Mouse (Mus musculus) left cerebral cortex, postnatal 36 days (tissue): ENCODE data around the gene Ino80b. TPM values are rescaled to one million over a fixed set of nuclear protein-coding genes. Genes with fewer than 3 reads are reported as not detected.

Source experiments
- DNase-seq, 2 experiments: peaks; one replicate each; pipeline ENCODE4 v3.0.0; 2021 to 2022; ENCODE audit warnings: low spot score in 2 of 2, mixed read lengths in 1 of 2
- intact Hi-C: fragments of 180-260 bp; cut with DNase I; formaldehyde crosslinking; loops from one replicate; pipeline ENCODE4 v1.15.1; 2025
- total RNA-seq, 2 experiments: library from RNA; stranded (reverse); gene quantifications; 2 replicates each; pipeline ENCODE4 v1.2.3; 2021

Ino80b gene
- total RNA-seq, 2 experiments from 2014 or later, result 20.5 to 26.0 TPM

DNA sequence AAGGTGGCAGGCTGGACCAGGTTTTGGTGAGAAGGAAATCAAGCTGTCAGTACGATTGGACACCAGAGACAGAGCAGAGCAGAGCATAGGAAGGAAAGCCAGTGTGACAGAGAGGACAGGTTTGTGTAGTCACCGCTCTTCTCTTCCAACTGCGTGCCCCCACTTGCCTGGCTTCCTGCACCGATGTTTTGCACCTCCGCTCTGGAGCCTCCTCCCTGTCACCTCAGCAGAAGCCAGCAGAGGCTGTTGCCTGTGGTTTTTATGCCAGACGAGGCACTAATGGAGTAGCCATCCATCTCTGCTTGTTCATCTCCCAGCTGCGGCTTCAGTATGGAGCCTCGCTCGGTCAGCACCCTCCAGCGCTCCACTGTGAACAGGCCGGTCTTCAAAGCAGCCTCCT is 17.7 kb upstream of the Ino80b start:
- intact Hi-C loops, result no loop called here
- peak; percentile 46 to 59 for DNase-seq

DNA sequence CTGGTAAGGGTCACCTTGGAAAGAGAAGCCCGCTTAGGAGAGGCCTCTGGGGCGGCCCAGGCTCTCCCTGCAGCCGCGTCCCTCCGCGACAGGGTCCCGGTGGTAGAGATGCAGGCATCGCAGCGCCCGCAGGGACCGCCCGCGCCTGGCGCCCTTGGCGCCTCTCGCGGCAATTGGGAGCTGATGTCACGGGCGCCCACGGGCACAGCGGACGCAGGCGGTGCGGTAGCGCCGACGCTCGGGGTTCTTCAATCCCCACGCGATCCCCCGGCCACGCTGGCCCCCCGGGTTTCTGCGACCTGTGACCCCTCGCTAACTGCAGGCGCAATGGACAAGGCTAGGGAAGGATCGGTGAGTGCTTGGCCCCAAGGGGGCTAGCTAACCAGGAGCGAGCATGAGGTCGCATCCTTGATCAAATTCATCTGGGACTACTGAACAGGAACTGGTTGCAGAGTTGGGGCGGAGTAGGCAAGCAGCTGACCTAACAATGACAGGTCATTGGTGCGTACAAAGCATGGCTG is 17.0 kb upstream of the Ino80b start:
- peak; percentile 75 to 82 for DNase-seq
- intact Hi-C loops, result no loop called here

DNA sequence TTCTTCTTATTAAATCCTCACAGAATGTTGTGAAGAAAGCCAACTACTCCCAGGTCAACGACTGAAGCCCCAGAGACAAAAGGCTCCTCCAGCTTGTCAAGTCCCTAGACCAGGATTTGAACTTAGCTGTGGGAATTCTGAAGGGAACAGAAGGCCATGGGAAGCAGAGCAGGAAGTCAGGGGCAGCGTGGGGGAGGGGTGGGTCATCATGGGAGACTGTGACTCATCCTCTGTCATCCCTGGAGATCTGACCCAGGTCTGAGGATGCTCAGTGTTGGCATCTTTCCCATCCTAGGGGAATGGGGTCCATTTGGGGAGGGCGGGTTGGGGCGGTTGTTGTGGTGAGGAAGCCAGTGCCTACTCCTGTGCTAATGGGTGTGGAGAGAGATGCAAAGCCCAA is 16.4 kb upstream of the Ino80b start:
- no peak for DNase-seq
- intact Hi-C loops, result no loop called here

DNA sequence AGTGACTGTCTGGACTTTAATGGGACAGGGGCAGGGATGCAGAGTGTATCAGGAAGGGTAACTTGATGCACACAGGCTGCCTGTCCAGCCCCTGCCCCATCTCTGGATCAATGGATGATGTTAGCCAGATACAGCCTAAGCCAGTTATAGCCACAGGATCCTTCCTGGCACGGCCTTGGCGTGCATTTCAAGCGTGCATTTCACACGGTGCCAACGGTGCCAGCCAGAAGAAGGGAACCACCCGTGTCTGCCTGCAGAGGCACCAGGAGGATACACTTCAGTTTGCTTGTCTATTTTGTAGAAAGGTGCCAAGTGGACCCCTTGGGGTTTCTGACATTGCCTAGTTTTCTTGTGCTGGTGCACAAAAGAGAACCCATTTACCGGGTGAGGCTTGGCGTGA is 14.8 kb upstream of the Ino80b start:
- peak in 1 of 2 experiments; percentile 6 for DNase-seq
- intact Hi-C loops, result no loop called here

DNA sequence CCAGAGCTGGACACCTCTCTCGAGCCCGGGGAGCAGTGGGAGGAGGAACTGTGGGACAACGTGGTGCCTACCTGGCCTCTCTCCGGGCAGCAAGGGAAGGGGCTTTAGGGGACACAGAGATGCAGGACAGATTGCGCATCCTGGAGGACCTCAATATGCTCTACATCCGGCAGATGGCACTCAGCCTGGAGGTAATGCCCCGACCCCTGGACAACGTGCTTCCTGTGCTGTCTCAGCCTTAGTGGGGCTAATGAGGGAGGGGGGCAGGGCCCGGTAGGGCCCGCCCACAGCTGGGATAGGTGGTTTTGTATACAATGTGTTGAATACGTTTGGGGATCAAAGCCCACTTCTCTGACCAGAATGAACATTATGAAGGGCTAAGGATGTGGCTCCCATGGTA is 12.8 kb upstream of the Ino80b start:
- intact Hi-C loops, result no loop called here
- no peak for DNase-seq

DNA sequence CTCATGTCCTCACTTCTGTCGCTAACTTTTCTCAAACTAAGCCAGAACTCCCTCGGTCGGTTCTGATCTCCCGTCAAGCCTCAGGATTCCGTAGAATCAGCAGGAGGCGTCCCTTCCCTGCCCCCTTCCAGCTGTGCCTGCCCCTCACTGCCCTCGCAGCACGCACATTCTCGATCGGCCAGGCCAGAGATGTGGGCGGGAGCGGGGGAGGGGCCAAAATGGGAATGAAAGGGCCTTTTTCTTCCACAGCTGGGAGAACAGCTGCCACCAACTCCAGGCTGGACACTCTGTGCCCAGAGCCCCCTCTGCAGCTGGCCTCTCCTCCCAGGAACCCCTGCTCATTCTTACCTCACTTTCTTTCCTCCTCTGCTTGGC is 12.3 kb upstream of the Ino80b start:
- intact Hi-C loops, result no loop called here
- peak; percentile 65 to 67 for DNase-seq

DNA sequence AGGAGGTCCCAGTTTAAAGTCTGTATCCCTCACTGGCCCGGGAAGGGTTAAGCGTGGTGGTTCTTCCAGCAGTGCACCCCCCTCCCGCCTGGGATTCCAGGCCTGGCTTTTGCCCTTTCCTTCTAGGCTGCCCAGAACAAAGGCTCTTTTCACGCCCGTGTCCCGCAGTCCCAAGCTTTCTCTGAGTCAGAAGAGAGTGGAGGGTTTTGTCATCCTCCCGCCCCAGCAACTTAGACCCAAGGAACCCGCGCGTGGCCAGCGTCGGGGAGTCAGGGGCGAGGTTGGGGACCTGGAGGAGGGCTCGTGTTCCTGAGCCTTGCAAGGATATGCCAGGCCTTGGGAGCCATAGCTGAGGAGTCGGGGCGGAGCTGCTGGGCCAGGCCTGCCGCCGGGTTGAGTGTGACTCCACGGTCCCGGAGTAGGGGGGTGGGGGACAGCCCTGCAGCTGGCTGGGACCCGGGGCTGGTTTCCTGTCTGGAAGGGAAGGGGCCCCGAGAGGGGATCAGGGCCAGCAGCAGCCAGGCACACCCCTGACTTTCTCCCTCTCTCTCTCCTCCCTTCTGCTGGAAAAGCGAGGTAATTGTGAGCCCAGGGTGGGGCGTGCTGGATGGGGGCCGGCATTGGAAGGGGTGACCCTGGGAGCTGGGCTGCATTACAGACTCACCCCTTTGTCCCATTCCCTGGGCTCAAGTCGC is 11.8 kb upstream of the Ino80b start:
- intact Hi-C loops, result no loop called here
- peak in 1 of 2 experiments; percentile 42 for DNase-seq

DNA sequence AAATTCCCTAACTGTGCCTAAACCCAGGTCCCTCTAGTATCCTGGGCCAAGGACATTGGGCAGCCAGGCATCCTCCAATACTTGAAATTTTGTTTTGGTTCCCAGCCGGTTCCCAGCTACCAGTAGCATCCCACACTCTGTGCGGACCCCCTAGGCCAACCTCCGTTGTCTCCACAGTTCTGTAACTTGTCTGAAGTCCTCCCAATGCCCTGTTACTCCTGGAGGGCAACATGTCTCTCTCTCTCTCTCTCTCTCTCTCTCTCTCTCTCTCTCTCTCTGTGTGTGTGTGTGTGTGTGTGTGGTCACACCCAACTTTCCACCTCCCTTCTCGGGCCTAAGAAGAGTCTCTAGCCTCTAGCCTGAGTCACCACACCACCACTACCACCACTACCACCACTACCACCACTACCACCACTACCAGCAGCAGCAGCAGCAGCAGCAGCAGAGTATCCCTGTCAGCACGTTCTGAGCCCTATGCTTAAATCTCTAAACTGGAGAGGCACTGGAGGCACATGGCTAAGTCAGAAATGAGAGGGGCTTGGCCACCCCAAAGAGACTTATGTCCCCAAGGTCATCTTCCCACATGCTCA is 11.2 kb upstream of the Ino80b start:
- DNase-seq, result no peak
- intact Hi-C loops, result no loop called here

DNA sequence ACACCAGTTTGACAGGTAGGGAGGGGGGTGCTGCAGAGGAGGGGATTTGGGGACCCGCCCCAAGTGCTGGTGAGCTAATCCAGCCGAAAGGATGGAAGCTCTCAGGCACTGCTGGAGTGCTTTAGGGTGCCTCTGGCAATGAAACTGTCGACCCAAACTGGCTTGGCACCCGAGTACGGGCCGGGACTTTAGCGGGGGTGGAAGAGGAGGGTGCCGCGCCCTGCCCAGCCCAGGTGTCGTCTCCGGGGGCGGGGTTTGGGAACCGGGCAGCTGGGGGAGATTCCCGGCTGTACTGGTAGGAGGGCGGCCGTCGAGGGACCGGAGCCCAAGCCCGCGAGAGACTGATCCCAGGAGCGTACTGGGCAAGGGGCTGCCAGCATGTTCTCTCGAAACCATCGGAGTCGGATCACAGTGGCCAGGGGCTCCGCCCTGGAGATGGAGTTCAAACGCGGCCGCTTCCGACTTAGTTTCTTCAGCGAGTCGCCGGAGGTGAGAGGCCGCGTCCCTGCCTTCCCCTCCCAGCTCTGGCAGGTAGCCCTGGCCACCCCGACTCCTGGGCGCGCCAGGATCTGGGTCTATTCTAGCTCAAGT is 10.4 kb upstream of the Ino80b start:
- intact Hi-C loops, result no loop called here
- peak in 1 of 2 experiments; percentile 3 for DNase-seq

DNA sequence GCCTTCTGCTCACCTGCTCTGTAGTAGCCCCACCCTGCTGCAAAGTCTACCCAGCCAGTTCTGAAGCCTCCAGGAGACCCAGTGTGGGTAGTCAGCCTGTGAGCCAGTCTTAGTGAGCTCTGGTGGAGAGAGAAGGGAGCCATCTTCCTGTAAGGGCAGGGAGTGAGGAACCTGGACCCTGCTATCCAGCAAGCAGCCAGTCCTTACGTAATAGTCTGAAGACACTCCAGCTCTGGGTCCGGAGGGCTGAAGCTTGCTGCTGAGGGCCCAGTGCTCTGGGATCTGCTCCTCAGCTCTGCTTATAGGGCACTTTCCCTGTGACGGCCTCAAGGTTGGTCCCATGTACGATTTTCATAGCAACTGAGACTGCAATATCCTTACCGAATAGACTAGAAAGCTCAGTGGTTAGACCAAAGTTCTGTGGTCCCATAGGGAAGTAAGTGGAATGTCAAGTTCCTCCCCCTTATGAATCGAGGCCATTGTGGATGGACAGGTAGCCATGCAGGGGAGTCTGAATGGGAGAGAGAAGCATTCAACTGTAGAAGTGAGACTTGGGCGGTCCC is 9.8 kb upstream of the Ino80b start, which contains the start of gene Rtkn:
Gene Rtkn, plus strand, starts transcription at position 513 of the 563 bp plus-strand sequence.
- no peak for DNase-seq
- intact Hi-C loops, result no loop called here

DNA sequence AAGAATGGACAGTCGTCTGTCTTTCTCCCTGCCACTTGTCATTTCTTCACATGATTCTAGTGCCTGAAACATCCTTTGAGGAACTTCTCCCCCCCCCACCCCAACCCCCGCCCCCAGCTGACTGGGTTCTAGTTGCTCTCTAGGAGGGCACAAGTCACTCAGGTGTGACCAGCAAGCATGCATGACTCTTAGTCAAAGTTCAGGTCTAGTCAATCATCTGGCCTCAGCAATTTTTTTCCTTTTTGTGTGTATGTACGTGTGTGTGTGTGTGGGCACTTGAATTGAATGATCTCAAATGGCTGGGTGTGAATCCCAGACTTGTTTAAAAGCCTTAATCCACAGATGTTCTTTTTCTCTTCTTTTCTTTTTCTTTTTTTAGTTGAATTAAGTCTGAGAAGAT is 9.0 kb upstream of the Ino80b start:
- intact Hi-C loops, result no loop called here
- DNase-seq, result no peak

DNA sequence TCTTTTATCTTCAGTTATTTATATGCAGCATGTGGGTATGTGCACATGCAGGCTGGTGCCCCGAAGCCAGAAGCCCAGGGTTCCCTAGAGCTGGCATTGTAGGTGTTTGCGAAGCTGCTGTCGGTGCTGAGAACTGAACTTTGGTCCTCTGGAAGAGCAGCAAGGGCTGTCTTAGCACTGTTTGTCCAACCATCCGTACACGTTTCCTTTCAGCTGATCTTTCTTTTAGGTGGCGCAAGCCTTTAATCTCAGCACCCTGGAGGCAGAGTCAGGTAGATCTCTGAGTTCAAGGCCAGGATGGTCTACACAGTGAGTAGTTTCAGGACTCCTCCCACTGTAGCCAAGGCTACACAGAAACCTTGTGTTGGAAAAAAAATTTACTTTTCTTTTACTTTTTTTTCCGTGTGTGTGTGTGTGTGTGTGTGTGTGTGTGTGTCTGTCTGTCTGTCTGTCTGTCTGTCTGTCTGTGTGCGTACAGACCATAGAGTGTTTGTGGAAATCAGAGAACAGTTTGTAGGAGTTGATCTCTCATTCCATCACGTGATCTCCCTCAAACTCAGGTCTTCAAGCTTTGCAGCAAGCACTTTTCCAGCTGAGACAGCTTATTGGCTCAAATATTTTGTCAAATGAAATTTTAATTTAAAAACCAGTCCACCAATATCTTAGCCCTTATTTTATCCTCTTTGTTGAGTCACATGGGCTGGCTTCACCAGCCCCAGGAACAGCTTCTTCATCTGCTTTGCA is 7.1 kb upstream of the Ino80b start:
- intact Hi-C loops, result no loop called here
- no peak for DNase-seq

DNA sequence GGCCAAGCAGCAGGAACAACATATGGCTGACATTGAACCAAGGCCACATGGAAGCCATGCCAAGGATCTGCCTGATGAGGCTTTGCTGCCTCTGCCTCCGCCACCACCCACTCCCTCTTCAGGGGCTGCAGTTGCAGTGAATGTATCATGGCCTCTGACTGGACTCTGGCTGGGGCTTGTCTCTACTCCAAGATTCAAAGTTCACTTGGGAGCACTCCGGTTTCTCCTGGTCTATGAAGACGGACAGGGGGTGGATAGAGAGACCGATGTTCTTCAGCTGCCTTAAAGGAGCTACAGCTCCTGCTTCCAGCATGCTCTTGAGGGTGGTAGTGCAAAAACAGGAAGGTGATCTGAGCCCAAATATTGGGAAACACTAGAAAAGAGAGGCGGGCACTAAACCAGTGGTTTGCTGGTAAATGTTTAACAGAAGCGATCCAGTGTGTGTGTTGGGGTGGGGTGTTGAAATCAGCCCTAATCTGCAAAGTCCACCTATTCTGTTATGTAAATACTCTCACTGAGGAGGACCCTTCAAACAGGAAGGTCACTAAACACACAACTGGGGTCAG is 6.3 kb upstream of the Ino80b start:
- no peak for DNase-seq
- intact Hi-C loops, result no loop called here

DNA sequence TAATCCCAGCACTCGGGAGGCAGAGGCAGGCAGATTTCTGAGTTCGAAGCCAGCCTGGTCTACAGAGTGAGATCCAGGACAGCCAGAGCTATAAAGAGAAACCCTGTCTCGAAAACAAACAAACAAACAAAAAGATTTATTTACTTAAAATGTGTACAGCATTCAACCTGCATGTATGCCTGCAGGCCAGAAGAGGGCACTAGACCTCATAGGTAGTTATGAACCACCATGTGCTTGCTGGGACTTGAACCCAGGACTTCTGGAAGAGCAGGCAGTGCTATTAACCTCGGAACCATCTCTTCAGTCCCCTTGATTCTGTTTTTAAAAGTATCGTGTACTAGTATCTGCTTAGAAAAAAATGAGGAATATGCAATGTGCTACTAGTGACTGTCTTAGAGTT is 2.2 kb upstream of the Ino80b start:
- no peak for DNase-seq
- intact Hi-C loops, result no loop called here

DNA sequence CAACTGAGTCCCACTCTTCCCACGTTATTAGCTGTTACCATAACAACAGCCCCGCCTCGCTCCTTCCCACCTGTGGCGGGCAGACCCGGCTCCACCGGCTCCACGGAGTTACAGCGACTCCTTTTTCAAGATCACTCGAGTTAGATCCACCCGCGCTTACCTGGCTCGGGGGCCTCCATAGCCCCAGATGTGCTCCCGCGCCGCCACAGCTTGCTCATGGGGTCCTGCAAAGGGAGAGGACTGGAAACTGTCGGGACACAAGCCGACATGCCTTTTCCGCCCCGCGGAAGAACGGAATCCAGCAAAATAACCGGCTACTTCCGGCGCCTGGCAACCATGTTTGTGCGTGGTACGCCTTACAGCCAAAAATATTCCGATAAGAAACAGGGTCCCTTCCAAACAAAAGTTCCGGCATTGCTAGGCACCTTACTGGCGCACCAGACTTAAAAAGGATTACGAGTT is 349 bp downstream of the Ino80b start:
- intact Hi-C loops, result loop anchor here (5.0 kb wide), 1 partner anchor 32 kb away; the partner anchor contains the start of genes 1700003E16Rik and Wdr54
- DNase-seq, result peak; percentile 87 to 90

DNA sequence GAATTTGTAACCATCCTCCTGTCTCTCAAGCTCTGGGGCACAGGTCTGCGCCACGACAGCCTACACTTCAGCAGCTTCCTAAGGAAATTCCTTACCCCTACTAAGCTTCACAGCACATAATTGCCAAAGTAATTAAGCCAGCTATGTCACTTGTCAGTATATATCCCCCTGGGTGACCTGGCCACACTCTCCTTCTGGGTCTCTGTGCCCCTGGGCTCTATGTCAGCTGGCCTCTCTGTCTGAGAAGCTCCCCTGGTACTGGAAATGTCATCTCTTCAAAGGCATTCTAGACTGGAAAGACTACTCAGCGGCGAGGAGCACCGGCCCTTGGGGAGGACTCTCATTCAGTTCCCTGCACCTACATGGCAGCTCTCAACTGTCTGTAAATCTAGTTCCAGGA is 2.3 kb downstream of the Ino80b start:
- intact Hi-C loops, result loop anchor here (5.0 kb wide), 1 partner anchor 34 kb away; the partner anchor contains the start of genes 1700003E16Rik and Wdr54
- DNase-seq, result no peak

DNA sequence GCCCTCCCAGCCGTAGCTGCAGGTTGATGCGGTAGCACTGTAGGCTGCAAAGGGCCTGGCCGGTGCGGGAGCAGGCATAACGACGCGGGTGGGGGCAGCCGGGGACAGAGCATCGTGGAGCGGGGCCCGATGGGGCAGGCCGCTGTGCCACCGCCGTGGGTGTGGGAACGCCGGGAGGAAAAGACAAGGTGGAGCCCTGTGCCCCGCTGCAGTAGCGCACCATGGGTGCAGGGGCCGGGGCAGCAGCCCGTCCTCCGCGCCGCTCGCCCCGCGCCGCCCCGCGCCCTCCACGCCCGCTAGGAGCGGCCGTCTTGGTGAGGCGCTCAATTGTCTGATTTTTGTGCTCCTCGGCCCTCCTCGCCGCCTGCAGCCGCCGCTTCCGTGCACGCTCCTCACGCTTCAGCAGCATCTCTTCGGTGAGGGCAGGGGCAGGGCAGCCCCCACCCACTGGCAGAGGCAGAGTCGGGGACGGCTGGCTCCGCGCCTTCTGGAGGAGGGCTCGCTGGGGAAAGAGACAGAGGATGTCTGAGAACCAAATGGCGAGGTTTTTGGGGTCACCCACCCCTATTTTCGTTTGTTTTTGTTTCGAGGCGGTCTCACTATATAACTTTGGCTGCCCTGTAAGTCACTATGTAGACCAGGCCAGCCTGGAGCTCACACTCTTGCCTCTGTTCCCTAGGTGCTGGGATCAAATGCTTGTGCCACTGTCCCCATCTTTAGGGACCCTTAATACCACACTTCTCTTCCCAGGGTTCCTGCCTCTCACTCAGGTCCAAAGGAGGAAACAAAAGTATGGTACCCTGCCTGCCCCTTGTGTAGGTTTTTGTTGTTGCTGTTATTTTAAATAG is 3.1 kb downstream of the Ino80b start:
- peak in 1 of 2 experiments; percentile 66 for DNase-seq
- intact Hi-C loops, result loop anchor here (5.0 kb wide), 1 partner anchor 35 kb away; the partner anchor contains the start of genes 1700003E16Rik and Wdr54
